Mouse (Mus musculus) embryonic facial prominence, embryonic 12.5 days (tissue): ENCODE measurements around the gene Tbcd. TPM values are rescaled to one million over a fixed set of nuclear protein-coding genes. Genes with fewer than 3 reads are reported as not detected.

ENCODE experiments used
- ATAC-seq: fragments of 200-750 bp; cut with Nextera tagmentation; 2 replicates; pipeline ENCODE4 v1.8.0; 2017; ENCODE audit not compliant: insufficient number of reproducible peaks, insufficient read depth, low FRiP score, low TSS enrichment
- H3K27ac ChIP-seq: fragments of 300-500 bp; sonication (generic); 2 replicates; pipeline ENCODE4 v1.5.1; 2016; ENCODE audit warnings: mild to moderate bottlenecking
- H3K27me3 ChIP-seq: fragments of 300-500 bp; sonication (generic); 2 replicates; pipeline ENCODE4 v1.6.1; 2016; ENCODE audit warnings: mild to moderate bottlenecking, moderate library complexity
- H3K36me3 ChIP-seq: fragments of 300-500 bp; sonication (generic); 2 replicates; pipeline ENCODE4 v1.6.1; 2016; ENCODE audit warnings: mild to moderate bottlenecking
- H3K4me1 ChIP-seq: fragments of 300-500 bp; sonication (generic); 2 replicates; pipeline ENCODE4 v1.6.1; 2016
- H3K4me2 ChIP-seq: fragments of 300-500 bp; sonication (generic); replicated peaks from 2 replicates; pipeline ENCODE4 v1.6.1; 2016; ENCODE audit warnings: mild to moderate bottlenecking, moderate library complexity
- H3K4me3 ChIP-seq: fragments of 300-500 bp; sonication (generic); 2 replicates; pipeline ENCODE4 v1.5.1; 2016; ENCODE audit warnings: mild to moderate bottlenecking
- H3K9ac ChIP-seq: fragments of 300-500 bp; sonication (generic); 2 replicates; pipeline ENCODE4 v1.6.1; 2016; ENCODE audit warnings: mild to moderate bottlenecking, moderate library complexity
- H3K9me3 ChIP-seq: fragments of 300-500 bp; sonication (generic); 2 replicates; pipeline ENCODE4 v1.6.1; 2016; ENCODE audit warnings: mild to moderate bottlenecking, moderate library complexity
- WGBS: fragments of 180-500 bp; shearing (Covaris S2); methylation state at CpG from one replicate; pipeline ENCODE4 v1.1.7; 2016; 5-methylcytosine and 5-hydroxymethylcytosine counted together
- polyA plus RNA-seq: library from polyadenylated mRNA; unstranded; fragments of >200 nt; fragmentation: Nextera tagmentation; extraction: Ambion mirVana; gene quantifications from 2 replicates; pipeline ENCODE4 v1.2.1, GENCODE M21; 2016

Tbcd gene
- polyA plus RNA-seq, 1 experiment from 2014 or later: 51.0 TPM

GRCm38 (mm10) chr11:121516906-121517305 lies 65.2 kb downstream of the Tbcd start:
- H3K4me2 ChIP-seq: no peak overlapping the region
- no peaks in the 10 kb centered on the region for H3K36me3 ChIP-seq
- H3K9me3 ChIP-seq: no peaks in the 10 kb centered on the region
- no peak overlapping the region for H3K27ac ChIP-seq
- H3K9ac ChIP-seq: no peak overlapping the region
- no peak for ATAC-seq
- peaks cover 7% of the 10 kb centered on the region for H3K4me1 ChIP-seq
- H3K27me3 ChIP-seq: no peaks in the 10 kb centered on the region
- WGBS: 86% methylated on average over 3 of the region's 3 CpGs
- no peak overlapping the region for H3K4me3 ChIP-seq

DNA sequence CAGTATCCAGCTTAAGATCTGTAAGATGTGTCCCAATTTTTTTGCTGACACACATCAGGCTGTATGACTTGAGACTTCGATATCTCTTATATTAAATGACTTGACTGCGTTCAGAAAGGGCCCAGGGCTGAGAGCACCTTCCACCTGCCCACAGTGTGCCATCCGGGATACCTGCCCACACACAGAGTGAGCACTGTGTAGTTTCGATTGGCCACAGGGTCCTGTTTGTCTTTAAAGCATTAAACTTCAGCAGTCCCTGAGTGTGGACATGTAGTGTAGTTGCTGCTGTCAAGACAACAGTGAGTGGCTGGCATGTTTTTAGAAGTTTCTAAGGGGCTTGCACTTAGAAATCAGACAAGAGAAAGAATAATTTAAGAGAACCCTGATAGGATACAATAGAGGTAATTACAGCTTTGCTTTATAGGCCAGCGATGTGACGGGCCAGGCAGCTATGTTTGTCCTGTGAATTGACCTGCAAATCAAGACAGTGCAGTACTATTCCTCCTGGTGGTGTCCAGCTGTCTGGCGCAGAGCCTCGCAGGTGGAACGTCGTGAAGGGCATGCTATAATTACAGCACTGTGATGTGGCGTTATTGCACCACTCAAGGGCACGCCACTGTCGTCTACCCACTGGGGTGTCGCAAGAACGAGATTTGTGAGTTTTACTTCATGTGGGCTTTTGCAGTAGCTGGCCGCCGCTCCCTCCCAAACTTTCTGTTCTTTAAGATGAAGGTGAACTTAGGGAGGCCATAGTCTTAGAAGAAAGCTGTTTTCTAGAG lies 66.1 kb downstream of the Tbcd start:
- ATAC-seq: no peak
- no peaks in the 10 kb centered on the region for H3K27me3 ChIP-seq
- WGBS: 79% methylated on average over 17 of the region's 17 CpGs
- no peak overlapping the region for H3K4me3 ChIP-seq
- no peaks in the 10 kb centered on the region for H3K9me3 ChIP-seq
- no peak overlapping the region for H3K4me2 ChIP-seq
- H3K36me3 ChIP-seq: no peaks in the 10 kb centered on the region
- peaks cover 7% of the 10 kb centered on the region for H3K4me1 ChIP-seq
- no peak overlapping the region for H3K27ac ChIP-seq
- H3K9ac ChIP-seq: no peak overlapping the region

DNA sequence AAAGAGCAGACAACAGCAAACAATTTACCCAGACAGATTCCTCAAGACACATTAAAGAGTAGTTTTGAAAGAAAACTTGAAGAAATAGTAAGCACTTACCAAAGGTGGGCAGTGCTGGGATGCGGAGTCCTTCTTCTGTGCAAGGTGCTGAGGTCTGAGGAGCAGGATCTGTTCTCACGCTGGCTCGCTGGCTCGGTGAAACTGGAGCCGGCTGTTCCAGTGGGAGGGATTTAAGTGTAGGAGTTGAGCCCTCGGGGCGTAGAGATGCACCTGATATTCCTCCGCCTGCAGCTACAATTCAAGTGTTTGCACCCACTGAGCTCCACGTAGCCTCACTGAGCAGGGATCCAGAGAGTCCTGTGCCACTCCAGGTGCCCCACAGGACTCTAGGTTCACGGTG lies 67.4 kb downstream of the Tbcd start, which contains the start of gene Zfp750:
TSS of gene Zfp750 (minus strand) at position 203 of the 400 bp plus-strand sequence.
- H3K4me1 ChIP-seq: peaks cover 7% of the 10 kb centered on the region
- H3K27me3 ChIP-seq: no peaks in the 10 kb centered on the region
- no peak within 1 kb of the TSS for H3K4me3 ChIP-seq
- no peak within 1 kb of the TSS for H3K9ac ChIP-seq
- no peak within 1 kb of the TSS for H3K4me2 ChIP-seq
- 30% methylated on average over 10 of the region's 10 CpGs for WGBS
- no peaks in the 10 kb centered on the region for H3K36me3 ChIP-seq
- H3K9me3 ChIP-seq: no peaks in the 10 kb centered on the region
- H3K27ac ChIP-seq: no peak within 1 kb of the TSS
- ATAC-seq: peak; percentile 35; the same call in 1 of the 2 replicates

DNA sequence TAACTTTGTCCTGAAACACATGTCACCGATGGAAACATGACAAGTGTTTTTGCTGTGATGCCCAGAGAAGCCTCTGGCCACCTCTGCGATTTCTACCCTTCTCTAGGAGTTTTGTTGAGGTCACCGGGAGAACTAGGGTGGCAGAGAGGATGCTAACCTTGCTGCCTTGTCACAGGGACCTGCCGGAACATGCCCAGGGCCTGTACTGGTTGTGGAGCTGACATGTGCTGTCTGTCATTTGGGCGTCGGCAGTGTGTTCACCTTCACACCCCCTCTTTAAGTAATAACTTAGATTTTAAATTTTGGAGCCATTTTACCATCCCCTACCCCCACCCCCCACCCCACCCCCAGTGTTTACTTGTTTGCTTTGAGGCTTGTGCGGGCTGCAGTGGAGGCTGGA lies 68.0 kb downstream of the Tbcd start:
- H3K9ac ChIP-seq: no peak overlapping the region
- no peak for ATAC-seq
- H3K4me1 ChIP-seq: peaks cover 7% of the 10 kb centered on the region
- WGBS: 75% methylated on average over 7 of the region's 7 CpGs
- H3K4me2 ChIP-seq: no peak overlapping the region
- no peaks in the 10 kb centered on the region for H3K9me3 ChIP-seq
- H3K27me3 ChIP-seq: no peaks in the 10 kb centered on the region
- no peak overlapping the region for H3K4me3 ChIP-seq
- no peak overlapping the region for H3K27ac ChIP-seq
- no peaks in the 10 kb centered on the region for H3K36me3 ChIP-seq

DNA sequence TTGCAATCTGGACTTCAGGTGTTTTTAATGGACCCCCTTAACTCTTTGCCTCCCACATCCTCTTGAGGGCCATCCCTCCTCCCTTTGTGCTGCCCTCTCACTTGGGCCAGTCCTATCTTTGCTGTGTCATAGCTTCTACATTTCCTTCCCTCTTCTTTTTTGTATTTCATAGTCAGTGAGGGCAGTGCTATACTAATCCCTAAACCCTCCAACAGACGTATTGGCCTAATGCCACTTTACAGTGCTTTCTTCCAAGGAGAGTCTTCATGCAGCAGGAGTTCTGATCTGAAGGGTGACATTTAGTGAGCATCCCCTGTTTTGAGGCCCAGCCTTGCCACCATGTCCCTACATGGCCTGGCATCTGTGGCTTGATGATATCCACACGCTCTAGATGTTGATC lies 69.0 kb downstream of the Tbcd start:
- no peak overlapping the region for H3K9ac ChIP-seq
- H3K4me1 ChIP-seq: peaks cover 7% of the 10 kb centered on the region
- H3K9me3 ChIP-seq: no peaks in the 10 kb centered on the region
- H3K36me3 ChIP-seq: no peaks in the 10 kb centered on the region
- no peak overlapping the region for H3K4me3 ChIP-seq
- WGBS: 80% methylated on average over 2 of the region's 2 CpGs
- ATAC-seq: no peak
- no peaks in the 10 kb centered on the region for H3K27me3 ChIP-seq
- no peak overlapping the region for H3K27ac ChIP-seq
- H3K4me2 ChIP-seq: no peak overlapping the region

GRCm38 (mm10) chr11:121522156-121522762 lies 70.5 kb downstream of the Tbcd start:
- Histone ChIP-seq H3K4me1 (peaks cover 7% of the 10 kb centered on the region), H3K4me2 (no peak overlapping the region), H3K4me3 (no peak overlapping the region), H3K9me3 (no peaks in the 10 kb centered on the region), H3K9ac (no peak overlapping the region), H3K36me3 (no peaks in the 10 kb centered on the region), H3K27me3 (no peaks in the 10 kb centered on the region), H3K27ac (no peak overlapping the region)
- no peak for ATAC-seq
- WGBS: 79% methylated on average over 4 of the region's 4 CpGs

DNA sequence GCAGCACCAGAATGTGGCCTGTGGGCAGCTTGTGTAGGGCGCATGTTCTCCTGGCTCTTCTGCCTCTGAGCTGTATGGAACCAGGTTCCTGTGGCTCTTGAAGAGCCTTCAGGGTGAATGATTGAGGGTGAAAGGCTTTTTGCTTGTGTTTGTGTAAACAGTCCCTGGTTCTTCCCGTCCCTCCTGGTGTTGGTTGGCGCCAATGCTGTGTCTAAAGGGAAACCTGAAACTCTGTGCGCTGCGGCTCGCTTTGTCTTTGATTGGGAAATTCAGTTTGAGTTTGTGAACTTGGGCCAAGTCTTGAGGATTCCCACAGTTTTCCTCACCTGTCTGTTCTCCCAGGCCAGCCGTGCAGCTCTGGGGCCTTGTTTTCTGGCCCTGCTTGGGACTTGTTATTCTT lies 72.4 kb downstream of the Tbcd start:
- no peaks in the 10 kb centered on the region for H3K36me3 ChIP-seq
- ATAC-seq: no peak
- H3K4me1 ChIP-seq: peaks cover 4% of the 10 kb centered on the region
- no peak overlapping the region for H3K27ac ChIP-seq
- WGBS: 88% methylated on average over 7 of the region's 7 CpGs
- no peak overlapping the region for H3K4me2 ChIP-seq
- no peaks in the 10 kb centered on the region for H3K27me3 ChIP-seq
- no peaks in the 10 kb centered on the region for H3K9me3 ChIP-seq
- H3K9ac ChIP-seq: no peak overlapping the region
- H3K4me3 ChIP-seq: no peak overlapping the region

DNA sequence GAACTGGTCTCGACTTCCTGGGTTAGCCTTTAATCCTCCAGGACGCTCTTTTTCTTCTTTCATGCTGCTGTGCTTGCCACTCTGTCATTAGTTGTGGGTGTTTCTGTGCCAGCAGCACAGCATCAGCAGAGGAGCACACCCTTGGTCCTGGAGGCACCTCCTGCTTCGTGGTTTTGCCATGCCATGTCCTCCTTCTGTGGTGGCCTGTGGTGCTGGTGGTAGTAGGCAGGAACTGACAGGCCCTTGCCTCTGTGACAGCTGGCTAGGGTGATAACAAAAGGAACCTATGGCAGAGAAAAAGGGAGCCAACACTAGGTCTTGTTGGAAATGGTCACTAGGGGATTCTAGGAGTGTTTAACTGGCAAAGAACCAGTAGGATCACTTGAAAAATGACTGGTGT lies 78.0 kb downstream of the Tbcd start:
- H3K4me1 ChIP-seq: peaks cover 6% of the 10 kb centered on the region; the same call in 1 of the 2 replicates
- no peaks in the 10 kb centered on the region for H3K9me3 ChIP-seq
- 80% methylated on average over 3 of the region's 3 CpGs for WGBS
- no peaks in the 10 kb centered on the region for H3K36me3 ChIP-seq
- no peak overlapping the region for H3K4me2 ChIP-seq
- no peak for ATAC-seq
- H3K27me3 ChIP-seq: no peaks in the 10 kb centered on the region
- H3K4me3 ChIP-seq: no peak overlapping the region
- H3K27ac ChIP-seq: no peak overlapping the region
- H3K9ac ChIP-seq: no peak overlapping the region

DNA sequence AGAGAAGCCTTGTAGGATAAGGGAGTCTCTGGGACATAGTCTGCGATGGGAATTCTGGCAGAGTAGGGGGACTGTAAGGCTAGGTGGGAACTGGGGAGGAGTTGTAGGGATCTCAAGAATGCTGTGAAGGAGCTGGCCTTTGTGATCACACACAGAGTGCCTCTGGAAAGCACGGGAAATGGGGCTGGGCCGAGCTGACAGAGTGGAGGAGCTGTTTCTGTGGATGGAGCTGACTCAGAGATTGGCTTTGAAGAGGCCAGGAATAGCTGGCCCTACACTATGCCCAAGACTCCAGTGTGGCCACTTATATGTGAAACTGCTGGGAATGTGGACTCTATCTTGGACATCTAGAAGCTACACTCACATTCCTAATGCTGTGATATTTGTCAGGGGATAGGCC lies 84.8 kb downstream of the Tbcd start:
- Histone ChIP-seq H3K4me2 (no peak overlapping the region), H3K9me3 (no peaks in the 10 kb centered on the region), H3K9ac (no peak overlapping the region), H3K36me3 (no peaks in the 10 kb centered on the region), H3K4me1 (peaks cover 10% of the 10 kb centered on the region), H3K4me3 (no peak overlapping the region), H3K27me3 (no peaks in the 10 kb centered on the region), H3K27ac (no peak overlapping the region)
- 54% methylated on average over 3 of the region's 3 CpGs for WGBS
- ATAC-seq: no peak

- Histone ChIP-seq H3K36me3 (peaks cover 7% of the 10 kb centered on the region), H3K4me2 (no peak overlapping the region), H3K4me1 (peaks cover 3% of the 10 kb centered on the region; the same call in 1 of the 2 replicates), H3K4me3 (no peak overlapping the region), H3K27me3 (no peaks in the 10 kb centered on the region), H3K9ac (no peak overlapping the region), H3K9me3 (no peaks in the 10 kb centered on the region), H3K27ac (no peak overlapping the region)
- no peak for ATAC-seq
- 67% methylated on average over 4 of the region's 4 CpGs for WGBS
Observed at GRCm38 (mm10) chr11:121542471-121542870, 90.7 kb downstream of the Tbcd start.

DNA sequence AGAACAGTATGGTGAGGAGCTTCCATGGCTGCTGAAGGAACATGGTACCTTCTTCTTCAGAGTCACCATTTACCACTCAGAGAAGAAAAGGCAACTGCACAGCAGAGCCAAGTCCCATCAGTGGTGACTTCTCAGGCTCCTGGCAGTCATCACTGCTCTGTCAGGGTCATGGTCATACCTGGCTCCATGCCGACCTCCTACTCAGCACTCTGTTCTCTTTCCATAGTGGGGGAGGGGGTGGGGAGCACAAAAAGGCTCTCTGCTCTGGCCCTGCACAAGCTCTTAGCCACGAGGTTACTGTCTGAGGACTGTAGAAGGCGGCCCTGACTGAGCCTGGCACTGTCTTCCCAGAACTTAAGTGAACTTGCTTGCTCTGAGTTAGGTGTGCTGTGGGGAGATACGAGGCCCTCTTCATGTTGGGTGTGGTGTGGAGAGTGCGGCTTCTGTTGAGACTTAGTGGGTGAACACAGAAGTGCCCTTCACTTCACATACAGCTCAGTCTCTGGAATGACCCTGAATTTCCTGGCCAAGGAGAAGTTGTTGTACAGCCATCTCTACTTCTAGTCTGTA lies 91.6 kb downstream of the Tbcd start:
- no peak overlapping the region for H3K9ac ChIP-seq
- H3K36me3 ChIP-seq: peaks cover 7% of the 10 kb centered on the region
- H3K4me3 ChIP-seq: no peak overlapping the region
- 87% methylated on average over 5 of the region's 5 CpGs for WGBS
- H3K4me2 ChIP-seq: no peak overlapping the region
- no peaks in the 10 kb centered on the region for H3K9me3 ChIP-seq
- H3K4me1 ChIP-seq: peaks cover 3% of the 10 kb centered on the region; the same call in 1 of the 2 replicates
- 0 out of 2 replicates have a peak overlapping the region, but pooled peaks have one; percentile 6 for H3K27ac ChIP-seq
- no peak for ATAC-seq
- H3K27me3 ChIP-seq: no peaks in the 10 kb centered on the region

DNA sequence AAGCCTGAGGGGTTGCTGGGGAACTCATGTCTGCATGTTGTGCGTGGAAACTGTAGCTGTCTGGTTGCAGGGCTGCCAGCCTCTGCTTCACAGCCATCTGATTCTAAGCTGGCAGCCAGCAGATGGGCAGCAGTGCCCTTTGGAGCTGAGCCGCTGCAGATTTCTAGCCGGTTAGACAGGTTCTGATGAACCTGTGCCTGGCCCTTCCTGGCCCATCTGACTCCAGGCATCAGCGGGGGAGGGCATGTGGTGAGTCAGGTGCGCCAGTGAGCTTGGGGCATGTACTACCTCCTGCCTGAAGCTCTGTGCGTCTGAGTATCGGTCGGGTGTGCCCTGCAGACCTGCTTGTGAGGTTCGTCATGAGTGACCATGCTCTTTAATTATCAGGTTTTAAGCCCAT lies 92.2 kb downstream of the Tbcd start:
- Histone ChIP-seq H3K27ac (0 out of 2 replicates have a peak overlapping the region, but pooled peaks have one; percentile 6), H3K4me3 (no peak overlapping the region), H3K9me3 (no peaks in the 10 kb centered on the region), H3K4me2 (no peak overlapping the region), H3K27me3 (no peaks in the 10 kb centered on the region), H3K36me3 (peaks cover 7% of the 10 kb centered on the region), H3K4me1 (peaks cover 3% of the 10 kb centered on the region; the same call in 1 of the 2 replicates), H3K9ac (no peak overlapping the region)
- WGBS: 81% methylated on average over 9 of the region's 9 CpGs
- no peak for ATAC-seq
